Mouse (Mus musculus) 3T3-L1 (cell line): ENCODE measurements around the gene Csmd2.

ENCODE experiments used
- DNase-seq: peaks from one replicate; pipeline ENCODE4 v3.0.0-alpha.2; 2015; ENCODE audit warnings: low read depth, low spot score

The Csmd2 gene

GRCm38 (mm10) chr4:128407084-128407845, 419.6 kb downstream of the Csmd2 start:
- no peak for DNase-seq

DNA sequence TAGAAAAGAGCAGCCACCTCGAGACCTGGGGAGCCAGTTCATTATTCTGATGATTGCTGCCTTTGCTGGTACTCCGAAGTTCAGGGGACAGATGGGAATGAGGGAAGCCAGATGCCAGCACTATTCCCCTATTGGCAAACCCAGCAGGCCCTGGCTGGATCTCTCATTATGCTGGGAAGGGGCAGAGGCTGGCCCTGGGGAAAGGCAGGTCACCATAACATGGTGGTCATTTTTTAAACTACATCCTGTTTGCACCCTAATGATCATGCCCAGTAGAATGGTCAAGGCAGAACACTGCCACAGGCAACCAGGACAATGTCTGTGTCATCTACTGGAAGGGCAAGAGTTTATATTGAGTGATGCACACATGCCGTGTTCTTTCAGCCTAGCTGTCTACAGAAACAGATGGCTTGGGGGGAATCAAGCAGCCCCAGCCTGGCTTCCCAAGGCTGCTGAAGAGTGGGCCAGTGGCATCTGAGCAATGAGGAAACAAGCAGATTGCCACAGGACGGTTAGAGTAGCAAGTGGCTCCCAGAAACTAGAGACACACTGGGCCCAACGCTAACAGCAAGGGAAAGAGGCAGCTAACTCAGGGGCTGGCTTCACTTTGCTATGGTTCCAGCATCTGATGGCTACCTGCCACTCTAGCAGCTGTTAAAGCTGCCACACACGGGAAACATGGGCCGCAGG, 424.4 kb downstream of the Csmd2 start:
- no peak for DNase-seq

- no peak for DNase-seq
Observed at GRCm38 (mm10) chr4:128414741-128415140, 427.1 kb downstream of the Csmd2 start.

DNA sequence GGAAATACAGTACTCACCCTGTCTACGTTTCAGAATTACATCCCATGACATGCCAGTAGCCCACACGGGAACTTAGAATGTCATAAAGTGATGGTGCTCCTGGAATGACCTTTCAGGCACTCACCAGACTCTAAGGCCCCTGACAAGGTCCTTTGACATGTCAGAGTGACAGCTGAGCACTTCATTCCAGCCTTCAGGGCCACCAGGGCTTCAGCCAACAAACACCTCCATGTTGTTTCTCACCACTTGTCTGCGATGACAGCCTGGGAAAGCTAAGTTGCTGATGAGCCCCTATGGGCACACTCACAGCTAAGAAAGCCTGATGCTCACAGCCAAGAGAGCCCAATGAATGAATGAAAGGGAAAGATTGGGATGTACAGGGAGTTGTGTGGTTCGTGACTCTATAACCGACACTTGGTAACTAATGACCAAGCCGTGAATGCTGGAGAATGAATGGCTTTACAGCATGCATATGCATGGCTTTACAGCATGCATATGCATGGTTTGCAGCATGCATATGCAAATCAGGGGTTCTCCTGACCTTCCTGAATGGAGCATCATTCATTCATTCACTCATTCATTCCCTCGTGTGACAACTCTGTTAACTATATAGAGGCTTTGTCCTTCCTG, 432.4 kb downstream of the Csmd2 start:
- no peak for DNase-seq

- DNase-seq = no peak
Observed at GRCm38 (mm10) chr4:128422486-128422885, 434.8 kb downstream of the Csmd2 start.

GRCm38 (mm10) chr4:128425339-128425738, 437.7 kb downstream of the Csmd2 start:
- DNase-seq = no peak

DNA sequence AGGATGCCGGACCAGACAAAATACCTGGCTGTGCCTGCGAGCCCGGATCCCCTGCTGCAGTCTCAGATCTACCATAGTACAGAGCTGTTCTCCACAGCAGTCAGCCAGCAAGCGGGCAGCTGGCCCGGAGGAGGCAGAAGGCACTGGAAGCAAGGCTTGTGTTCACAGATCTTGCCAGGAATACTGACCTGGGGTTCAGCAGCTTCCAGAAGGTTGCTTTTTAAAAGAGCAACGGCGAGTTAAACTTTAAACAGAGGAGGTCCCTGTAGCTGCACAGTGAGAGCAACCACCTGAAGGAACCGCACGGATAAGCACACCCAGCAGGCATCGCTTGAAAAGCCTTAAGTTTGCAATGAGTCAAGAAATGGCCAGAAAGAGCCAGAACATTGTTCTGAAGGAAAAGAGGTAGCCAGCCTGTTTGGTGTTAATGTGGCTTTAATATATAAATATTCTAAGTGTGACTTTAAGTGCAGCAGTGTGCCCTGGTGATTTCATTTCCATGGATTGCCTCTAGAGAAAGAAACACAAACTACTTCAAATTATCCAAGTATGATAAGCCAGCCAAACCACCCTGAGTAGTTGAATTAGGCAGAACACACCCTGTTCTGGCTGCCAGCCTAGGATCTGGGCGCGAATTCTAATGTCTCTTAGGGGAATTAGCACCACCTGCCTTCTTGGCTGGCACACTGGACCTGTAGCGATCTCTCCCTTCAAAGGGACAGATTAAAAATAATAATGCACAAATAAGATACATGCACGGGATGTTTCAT, 439.8 kb downstream of the Csmd2 start:
- no peak for DNase-seq

DNA sequence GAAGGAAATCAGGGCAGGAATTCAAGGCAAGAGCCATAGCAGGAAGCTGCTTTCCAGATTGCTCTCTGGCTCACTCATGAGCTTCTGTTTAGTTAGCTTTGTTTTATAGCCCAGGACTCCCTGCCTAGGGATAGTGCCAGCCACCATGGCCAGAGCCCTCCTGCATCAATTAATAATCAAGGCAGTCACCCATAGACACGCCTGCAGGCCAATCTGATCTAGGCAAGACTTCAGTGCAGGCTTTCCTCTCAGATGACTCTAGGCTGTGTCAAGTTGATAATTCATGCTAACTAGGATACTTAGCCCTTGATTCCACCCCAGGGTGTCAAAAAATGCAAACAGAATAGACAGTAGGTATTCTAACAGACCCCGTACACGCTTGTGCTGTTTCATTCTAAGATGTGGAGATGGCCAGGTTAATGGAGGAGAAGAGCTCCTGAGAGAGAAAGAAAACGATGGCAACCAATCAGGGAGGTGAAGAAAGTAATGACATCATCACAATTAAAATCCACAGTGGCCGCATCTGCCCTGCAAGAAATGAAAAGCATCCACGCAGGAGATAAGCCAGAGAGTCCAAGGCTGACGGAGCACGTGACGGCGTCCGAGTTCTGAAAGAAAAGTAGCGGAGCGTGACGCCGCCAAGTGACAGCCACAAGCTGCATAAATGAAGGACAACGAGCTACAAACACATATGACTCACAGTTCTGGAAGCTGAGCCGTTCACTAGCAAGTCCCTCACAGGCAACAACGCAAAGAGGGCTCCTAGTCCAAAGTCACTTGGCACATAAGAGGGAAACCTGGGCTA, 440.8 kb downstream of the Csmd2 start:
- DNase-seq = no peak

DNA sequence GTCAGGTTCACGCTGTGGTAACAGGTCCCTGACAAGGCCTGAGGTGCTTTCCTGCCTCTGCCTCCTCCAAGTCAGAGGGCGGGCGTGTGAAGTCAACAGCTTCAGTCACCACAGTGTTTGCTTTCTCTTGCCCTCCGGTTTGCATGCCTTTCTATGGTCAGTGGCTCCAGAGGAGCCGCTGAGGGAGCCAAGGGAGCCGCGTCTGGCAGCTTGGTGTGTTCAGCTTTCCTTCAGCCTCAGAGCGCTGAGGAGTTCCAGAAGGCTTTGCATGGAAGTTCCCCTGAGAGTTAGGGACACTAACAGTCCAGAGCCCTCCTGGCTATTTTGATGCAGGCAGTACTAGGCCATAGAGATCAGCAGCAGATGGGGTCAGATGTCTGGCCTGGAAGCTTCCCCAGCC, 441.9 kb downstream of the Csmd2 start:
- DNase-seq = no peak

- no peak for DNase-seq
Observed at GRCm38 (mm10) chr4:128440550-128440949, 452.9 kb downstream of the Csmd2 start.

- DNase-seq = no peak
Observed at GRCm38 (mm10) chr4:128441228-128441627, 453.6 kb downstream of the Csmd2 start.

DNA sequence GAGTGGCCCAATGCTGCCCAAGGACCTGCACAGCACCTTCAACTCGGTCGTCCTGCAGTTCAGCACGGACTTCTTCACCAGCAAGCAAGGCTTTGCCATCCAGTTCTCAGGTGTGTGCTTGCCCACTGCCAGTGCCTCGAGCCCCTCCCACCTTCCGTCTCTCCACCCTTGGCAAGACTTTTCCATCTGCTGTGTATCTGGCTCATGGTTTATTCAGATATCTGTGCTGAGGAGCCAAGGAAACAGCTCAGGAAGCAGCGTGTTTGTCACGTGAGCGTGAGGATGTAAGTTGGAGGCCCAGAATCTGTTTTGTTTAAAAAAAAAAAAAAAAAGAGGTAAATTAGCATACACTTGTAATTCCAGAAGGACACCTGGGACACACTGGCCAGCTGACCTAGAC, 455.1 kb downstream of the Csmd2 start:
- no peak for DNase-seq

DNA sequence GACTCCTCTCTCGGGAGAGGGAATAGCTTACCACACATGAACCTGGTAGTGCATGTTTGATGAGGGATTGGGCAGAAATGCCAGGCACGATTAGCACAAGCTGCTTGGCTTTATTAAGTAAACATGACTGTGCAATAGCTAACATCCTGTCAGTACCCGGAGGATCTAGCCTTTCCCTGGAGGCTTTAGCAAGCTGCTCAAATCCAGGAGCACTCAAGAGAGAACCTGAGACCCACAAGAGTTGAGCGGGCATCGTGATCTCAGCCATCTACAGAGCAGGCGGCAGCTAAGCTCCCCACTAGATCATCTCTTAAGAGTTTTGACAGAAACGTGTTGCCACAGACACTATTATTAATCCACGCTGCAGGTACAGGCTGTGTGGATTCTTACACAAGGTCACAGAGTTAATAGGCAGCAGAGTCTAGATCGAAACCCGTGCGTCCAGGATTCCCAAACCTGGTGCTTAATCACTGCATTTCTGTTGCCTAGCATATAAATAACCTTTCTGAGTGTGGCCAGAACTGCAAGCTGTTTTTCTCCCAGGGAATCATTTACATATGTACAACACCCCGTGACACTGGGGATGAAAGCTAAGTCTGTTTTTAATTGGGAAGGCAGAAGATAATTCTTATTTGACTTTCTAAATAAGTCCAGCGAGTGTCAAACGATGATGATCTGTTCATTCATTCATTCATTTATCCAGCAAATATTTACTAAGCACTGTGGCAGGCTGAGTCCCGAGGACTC, 458.0 kb downstream of the Csmd2 start:
- DNase-seq = no peak

GRCm38 (mm10) chr4:128448831-128449431, 461.3 kb downstream of the Csmd2 start:
- no peak for DNase-seq

DNA sequence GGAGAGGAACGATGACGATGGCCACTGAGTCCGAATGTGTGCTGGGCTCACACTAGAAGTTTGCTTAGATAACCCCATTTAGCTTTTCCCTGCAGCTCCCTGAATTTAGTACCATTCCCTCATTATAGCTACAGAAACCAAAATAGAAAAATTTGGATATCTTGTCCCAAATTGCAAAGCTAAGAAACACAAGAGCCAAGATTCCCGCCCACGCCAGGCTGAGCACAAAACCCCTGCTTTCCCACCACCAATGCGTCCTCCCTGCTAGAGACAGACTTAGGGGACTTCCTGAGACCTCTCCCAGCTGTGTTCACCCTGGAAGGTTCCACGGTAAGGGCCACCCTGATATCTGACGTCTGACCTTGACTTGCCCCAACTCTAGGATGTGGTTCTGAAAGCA, 462.5 kb downstream of the Csmd2 start:
- no peak for DNase-seq

DNA sequence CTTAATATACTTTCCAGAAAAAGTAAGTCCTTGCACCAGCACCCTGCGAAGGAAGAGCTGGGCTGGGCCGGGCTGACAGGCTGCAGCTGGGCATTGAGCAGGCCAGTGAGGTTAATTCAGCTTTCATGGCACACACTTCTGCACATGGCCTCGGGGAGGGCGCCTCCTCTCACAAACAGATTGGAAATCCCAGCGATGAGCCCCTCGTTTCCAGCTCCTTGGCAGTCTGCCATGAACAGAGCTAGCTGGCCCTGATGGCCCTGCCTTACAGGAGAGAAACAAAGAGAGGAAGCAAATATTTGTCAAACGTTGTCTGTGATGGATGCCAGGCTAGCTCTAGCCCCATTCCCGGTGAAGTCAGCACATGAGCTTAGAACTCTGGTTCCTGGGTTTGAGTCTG, 463.3 kb downstream of the Csmd2 start:
- DNase-seq = no peak

DNA sequence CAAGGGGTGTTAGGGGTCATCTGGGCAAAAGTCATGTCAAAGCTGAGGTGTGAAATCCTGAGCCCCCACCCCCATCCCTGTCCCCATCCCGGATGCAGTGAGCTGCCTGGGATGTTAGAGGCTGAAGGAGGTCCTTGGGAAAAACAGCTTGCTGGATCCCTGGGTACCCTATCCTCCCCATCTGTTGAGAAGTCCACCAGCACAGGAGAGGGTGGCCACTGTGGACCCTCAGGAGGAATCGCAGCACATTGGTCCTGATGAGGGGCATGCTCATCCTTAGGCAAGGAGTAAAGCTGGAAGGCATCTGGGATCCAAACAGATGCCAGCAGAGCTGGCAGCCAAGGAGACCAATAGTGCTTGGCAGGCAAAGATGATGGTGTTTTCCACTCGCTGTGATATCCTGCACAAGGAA, 463.7 kb downstream of the Csmd2 start:
- no peak for DNase-seq

DNA sequence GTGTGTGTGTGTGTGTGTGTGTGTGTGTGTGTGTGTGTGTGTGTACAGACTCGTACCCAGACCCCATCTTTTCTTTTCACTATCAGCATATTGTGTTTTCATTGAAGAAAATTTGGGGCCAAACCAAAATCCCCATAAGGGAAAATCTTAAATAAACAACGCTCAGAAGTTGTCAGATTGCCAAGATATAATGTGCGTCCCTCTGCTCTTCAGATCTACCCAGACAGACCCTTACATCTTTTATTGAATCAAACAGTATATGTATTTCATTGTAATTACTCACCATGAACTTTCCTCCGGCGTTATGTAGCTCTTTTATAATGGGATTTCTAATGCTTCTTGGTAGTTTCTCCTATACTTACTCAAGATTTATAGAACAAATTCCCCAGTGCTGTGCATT, 479.1 kb downstream of the Csmd2 start:
- DNase-seq = no peak

GRCm38 (mm10) chr4:128468040-128468439, 480.4 kb downstream of the Csmd2 start:
- no peak for DNase-seq

DNA sequence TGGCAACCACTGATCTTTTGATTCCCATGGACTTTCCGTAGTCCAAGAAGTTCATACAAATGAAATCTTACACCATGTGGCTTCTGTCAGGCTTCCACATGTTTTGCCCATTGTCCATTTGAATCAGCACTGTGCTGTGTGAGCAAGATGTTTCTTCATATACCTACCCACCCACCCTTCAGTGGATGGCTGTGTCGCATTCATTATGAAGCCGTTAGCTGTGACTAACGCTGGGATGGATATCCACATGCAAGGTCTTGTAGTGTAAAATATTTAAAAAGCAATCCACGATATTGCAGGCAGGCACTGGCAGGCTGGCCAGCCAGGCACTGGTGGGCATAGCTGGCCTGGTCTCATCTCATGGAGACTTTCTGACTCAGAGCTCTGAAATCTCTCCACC, 488.6 kb downstream of the Csmd2 start:
- DNase-seq = no peak
